Mouse (Mus musculus): Measurements from ENCODE around the gene Nkx2-9. TPM values are rescaled to one million over a fixed set of nuclear protein-coding genes. Genes with fewer than 3 reads are reported as not detected.

Nkx2-9 gene
- polyA plus RNA-seq (2012; rRNA removed): not detected in 2 replicates

DNA sequence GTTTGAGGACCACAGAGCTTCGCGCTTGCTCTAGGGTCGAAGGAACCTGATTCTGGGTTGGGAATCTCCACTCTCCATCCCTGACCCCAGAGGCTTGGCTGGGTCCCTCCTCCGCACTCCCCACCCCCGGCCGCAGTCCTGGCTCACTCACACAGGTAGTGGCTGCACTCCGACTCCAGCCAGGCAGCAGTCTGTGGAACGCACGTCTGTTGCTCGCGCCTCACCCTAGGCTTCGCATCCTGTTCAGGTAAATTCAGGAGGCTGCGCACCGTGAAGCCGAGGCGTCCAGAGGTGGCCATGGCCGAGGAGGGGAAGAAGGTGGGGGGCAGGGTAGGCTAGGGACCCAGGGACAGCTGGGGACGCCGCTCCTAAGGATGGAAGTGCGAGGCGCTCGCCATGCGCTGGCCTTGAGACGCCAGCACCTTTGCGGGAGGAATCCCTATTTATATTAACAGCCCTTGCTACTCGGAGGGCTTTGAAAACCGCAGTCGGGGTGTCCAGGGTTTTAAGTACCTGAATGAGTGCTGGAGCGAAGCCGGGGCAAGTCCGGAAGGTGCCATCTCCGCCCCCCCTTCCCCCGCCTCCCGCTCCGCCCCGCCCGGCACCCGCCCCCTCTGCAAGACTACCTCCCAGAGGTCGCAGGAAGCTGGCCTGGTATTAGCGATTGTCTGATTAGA lies at the start of gene Nkx2-9:
Gene Nkx2-9 (minus strand): TSS at position 524 of the 677 bp plus-strand sequence.

Other genes with a start within 250 kb of the Nkx2-9 start
- 0.02 TPM in 1 of 2 replicates, not detected in the other for gene Nkx2-1, start 76.4 kb downstream of the Nkx2-9 start, polyA plus RNA-seq (2012; rRNA removed)
- gene Pax9, start 78.5 kb upstream of the Nkx2-9 start, polyA plus RNA-seq (2012; rRNA removed): not detected in 2 replicates